Mouse (Mus musculus) hindlimb bud, embryonic 11.5 days (tissue): ENCODE data around the gene Mrpl55.
A peak's percentile ranks its signal among the peaks of the same experiment; 100 is the strongest.

Source experiments
- DNase-seq: peaks from one replicate; pipeline ENCODE4 v3.0.0-alpha.2; 2012; ENCODE audit warnings: low read depth, low spot score; ENCODE audit errors: extremely low spot score

Gene Mrpl55

GRCm38 (mm10) chr11:59202081-59202995 lies at the start of gene Mrpl55:
Mrpl55 (plus strand) TSS chr11:59202486.
- no peak for DNase-seq

- DNase-seq, result no peak
Observed at GRCm38 (mm10) chr11:59154220-59154619, 48.1 kb upstream of the Mrpl55 start.

- DNase-seq, result no peak
Observed at GRCm38 (mm10) chr11:59155900-59156299, 46.4 kb upstream of the Mrpl55 start.

GRCm38 (mm10) chr11:59159099-59159498 lies 43.2 kb upstream of the Mrpl55 start:
- no peak for DNase-seq

GRCm38 (mm10) chr11:59159558-59159957 lies 42.7 kb upstream of the Mrpl55 start:
- no peak for DNase-seq

- no peak for DNase-seq
Observed at GRCm38 (mm10) chr11:59161398-59161797, 40.9 kb upstream of the Mrpl55 start.

DNA sequence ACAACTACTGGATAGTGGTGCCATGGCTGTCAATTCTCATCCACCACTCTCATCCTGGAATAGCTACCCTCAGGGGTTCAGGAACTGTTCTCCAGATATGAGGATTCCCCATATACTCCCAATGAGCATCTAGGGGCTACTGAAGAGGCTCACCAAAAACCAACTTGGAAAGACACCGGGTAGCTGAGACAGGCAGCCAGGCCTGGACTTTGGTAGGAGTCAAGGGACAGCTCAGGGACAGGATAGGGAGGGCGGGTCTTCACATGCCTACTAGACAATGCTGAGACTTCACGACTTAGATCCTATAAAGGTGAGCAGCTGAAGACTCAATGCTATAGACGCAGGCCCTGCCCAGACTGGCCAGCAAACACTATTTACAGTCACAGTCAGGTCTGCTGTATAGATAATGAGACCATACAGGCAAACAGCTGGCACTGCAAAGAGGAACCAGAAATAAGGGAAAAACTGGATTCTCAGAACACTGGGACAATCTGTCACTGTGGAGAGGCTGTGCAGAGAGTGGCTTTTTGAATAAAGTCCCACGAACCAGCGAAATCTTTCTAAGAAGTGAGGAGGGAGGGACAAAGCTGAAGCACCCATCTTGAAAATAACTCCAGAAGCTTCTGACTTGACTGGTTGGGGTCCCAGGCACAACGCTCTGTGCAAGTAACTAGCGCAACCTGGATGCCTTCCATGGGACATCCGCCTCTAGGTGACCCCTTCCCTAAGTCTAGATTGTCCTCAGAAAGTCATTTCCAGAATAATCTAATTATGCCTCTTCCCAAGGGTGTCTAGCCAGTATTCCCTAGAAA lies 39.6 kb upstream of the Mrpl55 start:
- no peak for DNase-seq

GRCm38 (mm10) chr11:59163255-59164236 lies 38.7 kb upstream of the Mrpl55 start, which contains the start of gene Iba57:
Iba57 (minus strand) TSS chr11:59163739.
- DNase-seq, result peak; percentile 90

GRCm38 (mm10) chr11:59164384-59164783 lies 37.9 kb upstream of the Mrpl55 start:
- DNase-seq, result no peak

DNA sequence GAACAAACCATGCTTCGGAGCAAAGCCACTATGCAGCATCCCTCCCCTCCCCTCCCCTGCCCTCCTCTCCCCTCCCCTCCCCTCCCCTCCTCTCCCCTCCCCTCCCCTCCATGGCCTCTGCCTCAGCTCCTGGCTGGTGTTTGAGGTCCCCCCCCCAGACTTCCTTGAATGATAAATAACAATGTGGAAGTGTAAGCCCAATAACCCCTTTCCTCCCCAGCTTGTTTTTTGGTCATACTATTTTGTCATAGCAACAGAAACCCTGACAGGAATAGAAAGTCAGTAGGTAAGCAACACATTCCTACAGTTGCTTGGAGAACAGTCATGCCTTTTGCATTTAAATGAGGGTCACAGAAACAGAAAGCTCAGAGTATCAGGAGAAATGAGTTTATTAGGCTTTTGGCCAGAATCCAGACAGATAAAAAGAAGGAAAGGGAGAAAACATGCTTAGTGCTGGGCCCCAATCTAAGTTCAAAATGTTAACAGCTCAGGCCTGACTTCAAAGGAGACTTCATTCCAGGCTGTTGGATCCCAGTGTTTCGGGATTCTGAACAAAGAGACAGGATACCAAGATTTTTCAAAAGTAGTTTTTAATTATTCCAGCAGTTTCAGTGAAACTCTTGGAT lies 36.6 kb upstream of the Mrpl55 start:
- DNase-seq, result no peak

DNA sequence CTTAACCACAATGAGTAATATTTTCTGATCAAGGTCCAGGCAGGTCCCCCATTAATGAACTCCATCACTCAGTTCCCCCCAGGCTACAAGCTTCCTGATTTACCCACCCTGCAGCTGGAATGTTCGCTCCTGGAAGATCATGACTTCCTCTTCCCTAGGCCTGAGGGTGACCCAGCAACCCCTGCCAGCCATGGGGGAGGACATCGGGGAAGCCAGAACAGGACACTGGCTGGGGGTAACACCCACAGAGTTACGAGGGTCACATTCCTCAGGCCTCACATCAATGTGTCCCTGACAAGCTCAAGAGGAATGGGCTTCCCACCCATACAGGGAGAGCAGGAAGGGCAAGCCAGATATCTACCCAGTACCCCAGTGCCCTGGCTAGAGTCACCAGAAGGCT lies 32.5 kb upstream of the Mrpl55 start:
- DNase-seq, result no peak

GRCm38 (mm10) chr11:59170549-59170948 lies 31.7 kb upstream of the Mrpl55 start:
- no peak for DNase-seq

DNA sequence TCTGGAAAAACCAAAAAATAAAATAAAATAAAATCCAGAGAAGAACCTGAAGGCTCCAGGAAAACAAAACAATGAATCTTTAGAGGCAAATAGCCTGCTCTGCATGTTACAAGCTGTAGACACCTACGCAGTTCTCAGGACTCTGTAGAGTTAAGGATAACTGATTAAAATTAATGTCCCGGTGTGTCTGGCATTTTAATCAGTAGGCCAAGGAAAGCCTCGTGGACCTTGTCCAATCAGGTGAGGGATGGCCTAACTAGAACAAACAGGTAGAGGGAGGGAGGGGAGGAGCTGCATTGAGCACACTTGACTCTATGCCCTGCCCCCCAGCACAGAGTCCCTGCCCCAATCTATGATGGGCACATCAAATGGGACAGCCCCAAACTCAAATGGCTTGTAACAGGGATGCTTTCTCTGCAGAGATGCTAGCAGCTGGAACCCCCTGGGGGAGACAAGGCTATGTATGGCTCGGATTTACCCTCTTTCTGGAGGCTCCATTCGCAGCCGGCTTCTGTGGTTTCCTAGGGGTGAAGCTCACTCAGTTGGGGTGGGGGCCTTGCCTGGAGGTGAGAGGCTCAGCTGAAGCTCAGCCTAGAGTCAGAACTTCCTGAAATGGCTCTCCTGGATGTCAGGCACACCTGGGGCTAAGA lies 28.0 kb upstream of the Mrpl55 start:
- no peak for DNase-seq

DNA sequence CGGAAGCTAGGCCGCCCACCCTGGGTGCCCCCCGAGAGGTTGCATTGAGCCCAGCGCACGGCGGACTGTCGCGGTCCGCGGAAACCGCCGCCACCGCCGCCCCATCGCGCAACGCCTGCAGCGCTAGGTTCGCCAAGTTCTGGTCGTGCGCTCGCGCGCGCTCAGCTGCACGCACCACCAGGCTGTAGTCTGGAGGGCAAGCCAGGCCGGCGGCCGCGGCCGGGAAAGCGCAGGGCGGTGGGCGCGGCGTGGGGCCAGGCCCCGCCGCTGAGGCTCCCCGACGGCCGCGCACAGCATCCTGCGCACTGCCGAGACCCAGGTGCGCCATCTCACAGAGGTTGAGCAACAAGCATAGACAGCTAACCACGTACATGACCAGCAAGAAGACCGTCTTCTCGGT lies 25.8 kb upstream of the Mrpl55 start:
- no peak for DNase-seq

DNA sequence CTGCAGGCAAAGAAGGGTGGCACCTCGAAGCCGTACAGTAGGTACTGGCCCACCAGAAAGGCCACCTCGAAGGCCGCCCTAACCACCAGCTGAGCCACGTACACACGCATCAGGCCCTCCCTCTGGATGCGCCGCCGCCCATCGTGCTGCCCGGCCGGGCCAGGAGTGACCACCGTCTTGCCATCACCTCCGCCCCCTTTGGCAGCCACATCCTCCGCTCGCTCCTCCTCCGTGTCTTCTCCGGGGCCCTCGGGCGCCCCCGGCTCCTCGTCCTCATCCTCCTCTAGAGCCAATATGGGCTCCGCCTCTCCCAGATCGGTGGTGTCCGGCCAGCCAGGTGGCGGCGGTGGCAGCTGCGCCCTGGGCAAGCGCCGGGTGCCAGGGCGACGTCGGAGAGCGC lies 25.4 kb upstream of the Mrpl55 start:
- DNase-seq, result no peak

- no peak for DNase-seq
Observed at GRCm38 (mm10) chr11:59182864-59183331, 19.4 kb upstream of the Mrpl55 start, which contains the start of gene Gjc2. Gjc2 (minus strand) TSS chr11:59183213.

- DNase-seq, result no peak
Observed at GRCm38 (mm10) chr11:59183821-59184220, 18.5 kb upstream of the Mrpl55 start.

- DNase-seq, result no peak
Observed at GRCm38 (mm10) chr11:59185490-59185889, 16.8 kb upstream of the Mrpl55 start.

DNA sequence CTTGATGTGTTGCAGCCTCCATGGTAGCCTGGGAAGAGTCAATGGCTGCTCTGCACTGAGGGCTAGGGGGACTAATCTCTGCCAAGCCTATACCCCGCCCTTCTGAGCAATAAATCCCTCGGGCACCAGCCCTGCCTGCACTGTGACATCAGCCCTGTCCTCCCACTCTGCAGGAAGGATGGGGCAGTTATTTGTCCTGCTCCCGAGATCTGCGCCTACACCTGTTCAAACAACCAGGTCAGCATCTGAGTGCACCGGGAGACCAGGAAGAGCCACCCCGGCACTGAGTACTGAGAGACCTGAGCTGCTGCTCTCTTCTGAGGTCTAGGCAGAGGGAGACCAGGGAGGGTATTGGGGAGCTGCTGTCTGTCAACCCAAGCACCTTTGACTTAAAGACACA lies 14.6 kb upstream of the Mrpl55 start:
- DNase-seq, result no peak
